Mouse (Mus musculus): Measurements from ENCODE around the gene C3ar1. TPM values are rescaled to one million over a fixed set of nuclear protein-coding genes. Genes with fewer than 3 reads are reported as not detected.

The C3ar1 gene
- polyA plus RNA-seq, 1 experiment from 2014 or later: 2.5 TPM

DNA sequence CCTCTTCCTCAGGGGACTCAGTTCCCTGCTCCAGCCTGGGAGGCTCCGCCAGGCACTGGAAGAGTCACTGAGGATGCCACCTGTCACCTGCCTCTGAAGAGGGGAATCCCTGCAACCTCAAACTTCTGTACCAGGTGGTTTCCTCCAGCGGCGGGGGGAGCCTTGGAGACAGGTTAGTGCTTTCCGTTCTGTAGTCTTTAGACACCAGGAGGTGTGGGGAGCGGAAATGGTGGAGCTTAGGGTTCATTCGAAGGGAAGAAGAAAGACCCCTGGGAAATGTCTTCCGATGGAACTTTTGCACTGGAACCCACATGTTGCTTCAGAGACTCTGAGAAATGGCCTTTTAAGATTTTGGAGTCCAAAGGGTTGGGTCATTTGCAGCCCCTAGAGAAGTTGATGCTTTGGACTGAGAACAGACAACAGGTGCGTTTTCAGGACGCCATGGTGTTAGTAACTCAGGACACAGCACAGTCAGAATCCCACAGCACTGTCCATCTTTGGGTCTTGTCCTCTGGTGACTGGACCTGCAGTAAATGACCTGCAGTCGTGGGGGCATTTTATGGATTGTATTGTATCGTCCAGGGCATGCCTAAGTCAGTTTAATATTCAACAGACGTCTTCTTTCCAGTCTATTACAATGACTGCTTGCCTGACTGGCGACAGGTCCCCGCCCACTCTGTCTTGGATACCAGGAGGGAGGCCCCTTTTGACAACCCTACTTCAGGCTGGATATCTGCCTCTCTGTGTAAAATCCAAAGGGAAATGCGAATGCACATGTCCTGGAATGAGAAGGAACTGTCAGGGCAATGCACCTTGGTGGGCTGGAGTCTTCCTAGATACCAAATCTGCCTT lies 34.9 kb downstream of the C3ar1 start:
- peak overlapping the region; percentile 95 for H3K4me3 ChIP-seq (replicated peaks; ENCODE audit: low read length)
- peaks cover 37% of the 10 kb centered on the region for H3K4me1 ChIP-seq (ENCODE audit: control insufficient read depth, insufficient read depth, low read length)
- no peaks in the 10 kb centered on the region for H3K27me3 ChIP-seq (ENCODE audit: control insufficient read depth, insufficient read depth, low read length)
- no peaks in the 10 kb centered on the region for H3K36me3 ChIP-seq (ENCODE audit: control insufficient read depth, insufficient read depth, low read length)
- peak overlapping the region; percentile 97 for H3K9ac ChIP-seq (ENCODE audit: low read length)
- no peaks in the 10 kb centered on the region for H3K9me3 ChIP-seq (replicated peaks; ENCODE audit: control insufficient read depth, low read length)
- 31% methylated on average over 15 of the region's 15 CpGs for WGBS
- peak overlapping the region; percentile 85 for H3K4me2 ChIP-seq (ENCODE audit: low read depth, low read length)
- ATAC-seq (ENCODE audit: insufficient read depth, low FRiP score): no peak
- no peak overlapping the region; the same call in 1 of the 2 replicates for H3K27ac ChIP-seq (ENCODE audit: low read length)

DNA sequence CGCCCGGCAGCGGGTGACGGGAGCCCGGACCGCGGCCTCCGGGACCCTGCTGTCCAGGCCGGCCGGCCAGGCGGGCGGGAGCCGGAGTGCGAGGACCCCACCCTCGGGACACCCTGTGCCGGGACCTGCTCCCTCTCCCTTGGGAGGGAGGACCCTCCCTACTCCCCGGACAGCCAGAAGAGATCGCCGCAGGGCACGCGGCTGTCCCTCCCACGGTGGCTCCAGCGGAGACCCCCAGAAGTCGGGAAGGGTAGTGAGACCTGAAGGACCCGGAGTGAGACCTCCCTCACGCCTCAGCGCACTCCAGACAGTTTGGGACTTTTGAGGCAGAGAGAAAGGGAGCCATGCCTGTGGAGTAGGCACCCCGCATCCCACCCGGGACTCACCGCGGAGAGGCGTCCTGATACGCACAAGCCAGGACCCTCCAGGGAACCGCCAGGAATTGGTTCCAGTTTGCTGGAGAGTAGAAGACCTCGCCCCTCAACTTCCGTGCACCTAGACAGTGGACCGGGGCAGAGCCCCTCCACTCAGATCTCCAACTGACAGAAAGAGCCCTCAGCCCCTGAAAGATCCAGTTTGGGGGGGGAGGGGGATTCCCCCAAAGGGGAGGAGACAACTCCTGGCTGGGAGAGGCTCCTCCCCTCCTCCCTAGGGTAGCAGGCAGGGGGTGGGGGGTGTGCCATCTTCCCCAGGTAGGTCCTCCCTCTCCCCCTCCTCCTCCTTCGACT lies 35.7 kb downstream of the C3ar1 start:
- peak overlapping the region; percentile 85 for H3K4me2 ChIP-seq (ENCODE audit: low read depth, low read length)
- peak; percentile 45 for ATAC-seq (ENCODE audit: insufficient read depth, low FRiP score)
- peak overlapping the region; percentile 97 for H3K9ac ChIP-seq (ENCODE audit: low read length)
- no peaks in the 10 kb centered on the region for H3K27me3 ChIP-seq (ENCODE audit: control insufficient read depth, insufficient read depth, low read length)
- H3K4me3 ChIP-seq (replicated peaks; ENCODE audit: low read length): peak overlapping the region; percentile 95
- H3K36me3 ChIP-seq (ENCODE audit: control insufficient read depth, insufficient read depth, low read length): no peaks in the 10 kb centered on the region
- H3K27ac ChIP-seq (ENCODE audit: low read length): peak overlapping the region; percentile 80
- no peaks in the 10 kb centered on the region for H3K9me3 ChIP-seq (replicated peaks; ENCODE audit: control insufficient read depth, low read length)
- under 1% methylated on average over 38 of the region's 38 CpGs for WGBS
- H3K4me1 ChIP-seq (ENCODE audit: control insufficient read depth, insufficient read depth, low read length): peaks cover 29% of the 10 kb centered on the region

DNA sequence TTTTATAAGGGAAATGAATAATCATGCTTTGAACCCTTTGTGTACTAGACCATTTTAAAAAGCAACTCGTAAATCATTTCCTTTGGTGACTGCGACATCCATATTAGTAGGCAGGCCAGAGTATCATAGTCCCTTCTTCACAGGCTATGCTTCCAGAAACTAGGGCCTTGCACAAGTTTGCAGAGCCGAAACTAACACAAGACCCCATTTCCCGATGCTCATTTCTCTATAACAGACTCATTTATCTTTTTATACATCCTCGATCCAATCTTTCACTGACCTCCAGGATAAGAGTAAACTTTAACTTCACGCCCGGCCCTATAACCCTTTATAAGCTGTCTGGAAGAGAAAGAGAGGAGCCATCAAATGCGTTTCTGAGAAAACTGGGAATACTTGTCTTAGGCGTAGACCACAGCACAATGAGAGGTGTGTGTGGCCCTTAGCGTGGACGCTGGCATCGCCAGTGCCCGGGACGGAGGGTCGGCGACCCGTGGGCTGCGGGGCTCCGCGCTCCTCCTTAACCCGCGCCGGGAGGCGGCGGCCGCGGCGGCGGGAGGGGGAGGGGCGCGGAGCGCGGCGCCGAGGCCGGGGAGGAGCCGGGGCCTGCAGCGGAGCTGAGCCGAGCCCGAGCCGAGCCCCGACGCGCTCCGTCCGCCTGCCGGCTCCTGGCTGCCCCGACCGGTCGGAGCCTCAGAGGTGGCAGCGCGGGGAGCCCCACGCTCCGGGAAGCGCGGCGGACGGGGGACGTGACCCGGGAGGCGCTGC lies 36.5 kb downstream of the C3ar1 start, which contains the start of gene Foxj2:
Gene Foxj2, plus strand, starts transcription at position 609 of the 765 bp plus-strand sequence.
- Histone ChIP-seq H3K27me3 (ENCODE audit: control insufficient read depth, insufficient read depth, low read length) (no peaks in the 10 kb centered on the region), H3K9ac (ENCODE audit: low read length) (peak within 1 kb of the TSS; percentile 97), H3K9me3 (replicated peaks; ENCODE audit: control insufficient read depth, low read length) (no peaks in the 10 kb centered on the region), H3K4me1 (ENCODE audit: control insufficient read depth, insufficient read depth, low read length) (peaks cover 22% of the 10 kb centered on the region), H3K36me3 (ENCODE audit: control insufficient read depth, insufficient read depth, low read length) (no peaks in the 10 kb centered on the region), H3K27ac (ENCODE audit: low read length) (peak within 1 kb of the TSS; percentile 80), H3K4me2 (ENCODE audit: low read depth, low read length) (peak within 1 kb of the TSS; percentile 85), H3K4me3 (replicated peaks; ENCODE audit: low read length) (peak within 1 kb of the TSS; percentile 95)
- WGBS: 1% methylated on average over 44 of the region's 61 CpGs
- ATAC-seq (ENCODE audit: insufficient read depth, low FRiP score): peak; percentile 92

DNA sequence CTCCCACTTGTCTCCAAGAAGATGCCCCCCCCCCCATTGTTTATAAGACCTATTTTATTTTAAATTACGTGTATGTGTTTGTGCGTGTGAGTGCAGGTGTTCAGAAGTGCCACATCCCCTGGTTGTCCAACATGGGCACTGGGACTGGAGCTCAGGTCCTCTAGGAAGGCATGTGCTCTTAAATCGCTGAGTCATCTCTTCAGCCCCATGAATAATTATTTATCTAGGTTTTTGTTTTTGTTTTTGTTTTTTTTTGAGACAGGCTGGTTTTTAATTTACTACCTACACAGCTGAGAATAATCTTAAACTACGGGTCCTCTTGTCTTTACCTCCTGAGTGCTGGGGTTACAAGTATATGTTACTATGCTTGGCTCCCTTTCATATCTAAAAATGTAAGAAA lies 42.3 kb downstream of the C3ar1 start:
- Histone ChIP-seq H3K9ac (ENCODE audit: low read length) (no peak overlapping the region), H3K4me2 (ENCODE audit: low read depth, low read length) (no peak overlapping the region), H3K4me1 (ENCODE audit: control insufficient read depth, insufficient read depth, low read length) (peaks cover 7% of the 10 kb centered on the region), H3K9me3 (replicated peaks; ENCODE audit: control insufficient read depth, low read length) (no peaks in the 10 kb centered on the region), H3K27me3 (ENCODE audit: control insufficient read depth, insufficient read depth, low read length) (no peaks in the 10 kb centered on the region), H3K4me3 (replicated peaks; ENCODE audit: low read length) (no peak overlapping the region), H3K36me3 (ENCODE audit: control insufficient read depth, insufficient read depth, low read length) (no peaks in the 10 kb centered on the region), H3K27ac (ENCODE audit: low read length) (no peak overlapping the region)
- 80% methylated on average over 4 of the region's 4 CpGs for WGBS
- no peak for ATAC-seq (ENCODE audit: insufficient read depth, low FRiP score)

DNA sequence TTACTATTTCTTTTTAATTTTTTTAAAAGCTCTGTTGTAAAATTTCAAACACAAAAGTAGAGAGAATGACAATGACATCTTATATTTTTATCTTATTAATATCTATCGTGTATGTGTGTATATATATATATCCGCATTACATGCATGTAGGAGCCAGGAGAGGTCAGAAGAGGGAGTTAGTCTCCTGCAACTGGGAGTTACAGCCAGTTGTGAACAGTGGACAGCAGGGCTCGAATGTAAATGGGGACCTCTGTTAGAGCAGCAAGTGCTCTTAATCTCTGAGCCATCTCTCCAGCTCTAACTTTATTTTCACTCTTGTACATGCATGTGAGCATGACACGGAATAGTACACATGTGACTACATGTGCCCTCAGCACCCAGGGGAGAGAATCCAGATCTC lies 43.2 kb downstream of the C3ar1 start:
- Histone ChIP-seq H3K36me3 (ENCODE audit: control insufficient read depth, insufficient read depth, low read length) (no peaks in the 10 kb centered on the region), H3K27ac (ENCODE audit: low read length) (no peak overlapping the region), H3K4me2 (ENCODE audit: low read depth, low read length) (no peak overlapping the region), H3K9ac (ENCODE audit: low read length) (no peak overlapping the region), H3K27me3 (ENCODE audit: control insufficient read depth, insufficient read depth, low read length) (no peaks in the 10 kb centered on the region), H3K9me3 (replicated peaks; ENCODE audit: control insufficient read depth, low read length) (no peaks in the 10 kb centered on the region), H3K4me3 (replicated peaks; ENCODE audit: low read length) (no peak overlapping the region), H3K4me1 (ENCODE audit: control insufficient read depth, insufficient read depth, low read length) (peaks cover 7% of the 10 kb centered on the region)
- ATAC-seq (ENCODE audit: insufficient read depth, low FRiP score): no peak
- WGBS: 85% methylated on average over 4 of the region's 4 CpGs

DNA sequence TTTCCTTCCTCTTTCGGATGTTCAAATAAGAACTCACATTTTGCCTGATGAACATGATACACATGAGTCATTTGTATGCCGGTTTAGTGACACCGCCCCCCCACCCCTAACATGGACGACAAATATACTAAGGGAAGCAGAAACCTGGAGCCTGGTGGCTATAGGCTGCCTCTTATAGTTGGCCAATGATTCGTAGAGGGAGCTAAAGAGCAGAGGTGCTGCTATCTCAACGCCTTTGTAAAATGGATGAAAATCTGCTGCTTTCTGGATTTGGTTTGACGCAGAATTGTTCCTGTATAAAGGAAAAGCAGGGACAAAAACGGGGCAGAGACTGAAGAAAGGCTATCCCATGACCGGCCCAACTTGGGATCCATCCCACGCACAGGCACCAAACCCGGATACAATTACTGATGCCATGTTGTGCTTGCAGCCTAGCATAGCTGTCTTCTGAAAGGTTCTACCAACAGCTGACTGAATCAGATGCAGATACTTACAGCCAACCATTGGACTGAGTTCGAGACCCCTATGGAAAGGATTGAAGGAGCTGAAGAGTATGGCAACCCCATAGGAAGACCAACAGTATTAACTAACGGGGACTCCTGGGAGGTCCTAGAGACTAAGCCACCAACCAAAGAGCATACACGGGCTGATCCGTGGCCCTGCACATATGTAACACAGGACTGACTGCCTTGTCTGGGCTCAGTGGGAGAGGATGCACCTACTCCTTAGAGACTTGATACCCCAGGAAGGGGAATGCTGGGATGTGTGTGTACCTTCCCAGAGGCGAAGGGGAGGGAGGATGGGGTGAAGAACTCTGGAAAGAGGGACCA lies 44.0 kb downstream of the C3ar1 start:
- H3K27ac ChIP-seq (ENCODE audit: low read length): peak overlapping the region; percentile 100
- WGBS: 27% methylated on average over 16 of the region's 16 CpGs

DNA sequence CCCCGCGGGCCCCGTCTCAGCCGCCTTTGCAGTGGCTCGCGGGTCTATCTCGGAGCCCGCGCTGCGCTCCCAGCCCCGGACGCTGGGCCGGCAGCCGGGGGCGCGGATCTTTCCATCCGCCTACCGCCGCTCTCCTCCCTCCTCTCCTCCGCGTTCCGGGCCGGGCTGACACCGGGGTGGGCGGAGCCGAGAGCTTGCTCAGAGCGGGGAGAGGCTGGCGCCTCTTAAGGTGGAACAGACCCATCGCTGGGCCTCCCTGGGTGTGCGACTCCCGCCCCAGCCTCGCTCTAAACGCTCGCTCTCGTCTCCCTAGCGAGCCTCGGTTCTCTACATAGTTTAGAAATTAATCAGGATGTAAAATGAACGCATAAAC lies 44.7 kb downstream of the C3ar1 start:
- Histone ChIP-seq H3K9ac (ENCODE audit: low read length) (peak overlapping the region; percentile 91), H3K4me2 (ENCODE audit: low read depth, low read length) (peak overlapping the region; percentile 79), H3K4me3 (replicated peaks; ENCODE audit: low read length) (peak overlapping the region; percentile 69), H3K27me3 (ENCODE audit: control insufficient read depth, insufficient read depth, low read length) (no peaks in the 10 kb centered on the region), H3K36me3 (ENCODE audit: control insufficient read depth, insufficient read depth, low read length) (no peaks in the 10 kb centered on the region), H3K4me1 (ENCODE audit: control insufficient read depth, insufficient read depth, low read length) (peaks cover 7% of the 10 kb centered on the region), H3K27ac (ENCODE audit: low read length) (peak overlapping the region; percentile 100), H3K9me3 (replicated peaks; ENCODE audit: control insufficient read depth, low read length) (no peaks in the 10 kb centered on the region)
- peak; percentile 95 for ATAC-seq (ENCODE audit: insufficient read depth, low FRiP score)
- under 1% methylated on average over 38 of the region's 38 CpGs for WGBS

More for the DNA sequence above, 44.0 kb downstream of the C3ar1 start:
- peak overlapping the region; percentile 69 for H3K4me3 ChIP-seq (replicated peaks; ENCODE audit: low read length)
- H3K9me3 ChIP-seq (replicated peaks; ENCODE audit: control insufficient read depth, low read length): no peaks in the 10 kb centered on the region
- ATAC-seq (ENCODE audit: insufficient read depth, low FRiP score): peak; percentile 35; the same call in 1 of the 2 replicates
- peaks cover 7% of the 10 kb centered on the region for H3K4me1 ChIP-seq (ENCODE audit: control insufficient read depth, insufficient read depth, low read length)
- no peaks in the 10 kb centered on the region for H3K36me3 ChIP-seq (ENCODE audit: control insufficient read depth, insufficient read depth, low read length)
- peak overlapping the region; percentile 79 for H3K4me2 ChIP-seq (ENCODE audit: low read depth, low read length)
- peak overlapping the region; percentile 91 for H3K9ac ChIP-seq (ENCODE audit: low read length)
- H3K27me3 ChIP-seq (ENCODE audit: control insufficient read depth, insufficient read depth, low read length): no peaks in the 10 kb centered on the region

DNA sequence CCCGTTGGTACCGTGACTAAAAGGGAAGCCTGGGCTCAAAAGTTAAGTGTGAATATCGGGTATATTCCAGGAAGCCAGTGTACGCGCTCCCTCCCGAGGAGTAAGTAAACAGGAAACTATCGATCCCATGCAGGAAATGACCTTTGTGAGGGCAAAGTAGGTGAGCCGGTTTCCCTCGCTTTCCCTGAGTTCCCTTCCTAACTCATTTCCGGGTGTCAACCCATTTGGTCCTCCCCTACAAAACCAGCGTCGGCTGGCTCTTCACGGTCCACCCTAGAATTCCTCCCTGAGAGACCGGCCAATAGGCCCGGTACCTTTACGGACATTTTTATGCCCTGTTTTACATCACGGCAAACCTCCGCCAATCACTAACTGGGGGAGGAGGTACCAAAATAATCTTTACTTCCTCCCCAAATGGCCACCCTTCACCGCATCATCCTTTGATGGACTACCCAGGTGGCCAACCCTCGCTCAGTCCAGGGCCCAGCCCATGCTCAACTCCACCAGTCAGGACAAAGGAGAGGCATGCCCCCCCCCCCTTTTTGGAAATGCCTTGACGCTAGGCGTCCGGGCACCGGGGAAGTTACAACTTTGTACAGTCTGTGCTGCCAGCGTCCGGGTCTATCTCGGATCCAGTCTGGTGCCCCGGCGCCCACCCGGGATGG lies 45.2 kb downstream of the C3ar1 start:
- H3K4me3 ChIP-seq (replicated peaks; ENCODE audit: low read length): peak overlapping the region; percentile 69
- under 1% methylated on average over 30 of the region's 30 CpGs for WGBS
- peak overlapping the region; percentile 100 for H3K27ac ChIP-seq (ENCODE audit: low read length)
- H3K9me3 ChIP-seq (replicated peaks; ENCODE audit: control insufficient read depth, low read length): no peaks in the 10 kb centered on the region
- peak overlapping the region; percentile 79 for H3K4me2 ChIP-seq (ENCODE audit: low read depth, low read length)
- no peaks in the 10 kb centered on the region for H3K36me3 ChIP-seq (ENCODE audit: control insufficient read depth, insufficient read depth, low read length)
- peak; percentile 99 for ATAC-seq (ENCODE audit: insufficient read depth, low FRiP score)
- H3K9ac ChIP-seq (ENCODE audit: low read length): peak overlapping the region; percentile 91
- peaks cover 7% of the 10 kb centered on the region for H3K4me1 ChIP-seq (ENCODE audit: control insufficient read depth, insufficient read depth, low read length)
- H3K27me3 ChIP-seq (ENCODE audit: control insufficient read depth, insufficient read depth, low read length): no peaks in the 10 kb centered on the region

All from stomach, embryonic 16.5 days (tissue).